Mouse (Mus musculus) midbrain, embryonic 16.5 days (tissue): ENCODE results near the gene Ascc2. TPM values are rescaled to one million over a fixed set of nuclear protein-coding genes. Genes with fewer than 3 reads are reported as not detected.
"Not testable (repeated sequence)": the region's sequence is repeated elsewhere in the genome, so short reads cannot be mapped to it uniquely, and the experiment has no call there.

Experiments
- ATAC-seq: fragments of 200-750 bp; cut with Nextera tagmentation; 2 replicates; pipeline ENCODE4 v1.8.0; 2017; ENCODE audit warnings: moderate TSS enrichment
- H3K27ac ChIP-seq: fragments of 300-500 bp; sonication (generic); 2 replicates; pipeline ENCODE4 v1.5.1; 2014; ENCODE audit warnings: mild to moderate bottlenecking, low read length, mixed read lengths
- H3K27me3 ChIP-seq: fragments of 300-500 bp; sonication (generic); 2 replicates; pipeline ENCODE4 v1.6.1; 2014; ENCODE audit warnings: low read depth, low read length, mixed read lengths; ENCODE audit not compliant: control insufficient read depth, insufficient read depth
- H3K36me3 ChIP-seq: fragments of 300-500 bp; sonication (generic); 2 replicates; pipeline ENCODE4 v1.6.1; 2014; ENCODE audit warnings: mild to moderate bottlenecking, low read length, moderate library complexity, mixed read lengths; ENCODE audit not compliant: control insufficient read depth, insufficient read depth
- H3K4me1 ChIP-seq: fragments of 300-500 bp; sonication (generic); 2 replicates; pipeline ENCODE4 v1.6.1; 2014; ENCODE audit warnings: mild to moderate bottlenecking, low read length, mixed read lengths; ENCODE audit not compliant: control insufficient read depth, insufficient read depth
- H3K4me2 ChIP-seq: fragments of 300-500 bp; sonication (generic); 2 replicates; pipeline ENCODE4 v1.6.1; 2014; ENCODE audit warnings: mild to moderate bottlenecking, low read length, mixed read lengths
- H3K4me3 ChIP-seq: fragments of 300-500 bp; sonication (generic); 2 replicates; pipeline ENCODE4 v1.5.1; 2014; ENCODE audit warnings: low read depth, mild to moderate bottlenecking, low read length, moderate library complexity, mixed read lengths
- H3K9ac ChIP-seq: fragments of 300-500 bp; sonication (generic); 2 replicates; pipeline ENCODE4 v1.6.1; 2014; ENCODE audit warnings: low read depth, low read length, mixed read lengths
- H3K9me3 ChIP-seq: fragments of 300-500 bp; sonication (generic); replicated peaks from 2 replicates; pipeline ENCODE4 v1.6.1; 2014; ENCODE audit warnings: mild to moderate bottlenecking, low read length, mixed read lengths; ENCODE audit not compliant: control insufficient read depth, poor library complexity, severe bottlenecking
- WGBS: fragments of 180-500 bp; shearing (Covaris S2); extraction: QIAGEN DNeasy Blood & Tissue Kit; methylation state at CpG from one replicate; pipeline ENCODE4 v1.1.7; 2014; 5-methylcytosine and 5-hydroxymethylcytosine counted together
- polyA plus RNA-seq: library from polyadenylated mRNA; unstranded; fragments of >200 nt; fragmentation: Nextera tagmentation; extraction: Ambion mirVana; gene quantifications from 2 replicates; pipeline ENCODE4 v1.2.1, GENCODE M21; 2015

Ascc2 gene
- polyA plus RNA-seq, 1 experiment from 2014 or later = 20.5 TPM

GRCm38 (mm10) chr11:4643722-4644121 is 6.2 kb downstream of the Ascc2 start:
- 52% methylated on average over 5 of the region's 5 CpGs for WGBS
- Histone ChIP-seq H3K4me1 (peaks cover 3% of the 10 kb centered on the region), H3K4me2 (no peak overlapping the region), H3K9me3 (no peaks in the 10 kb centered on the region), H3K27me3 (no peaks in the 10 kb centered on the region), H3K27ac (no peak overlapping the region), H3K36me3 (peaks cover 13% of the 10 kb centered on the region), H3K4me3 (no peak overlapping the region), H3K9ac (no peak overlapping the region)
- ATAC-seq = no peak

GRCm38 (mm10) chr11:4645180-4645579 is 7.6 kb downstream of the Ascc2 start:
- H3K9ac ChIP-seq, H3K4me3 ChIP-seq, ATAC-seq, H3K4me2 ChIP-seq, H3K4me1 ChIP-seq, H3K27me3 ChIP-seq, H3K9me3 ChIP-seq, H3K27ac ChIP-seq: not testable (repeated sequence)
- 90% methylated on average over 4 of the region's 6 CpGs for WGBS
- H3K36me3 ChIP-seq = peaks cover 13% of the 10 kb centered on the region

GRCm38 (mm10) chr11:4646409-4646808 is 8.9 kb downstream of the Ascc2 start:
- Histone ChIP-seq H3K36me3 (peaks cover 13% of the 10 kb centered on the region), H3K4me1 (no peaks in the 10 kb centered on the region), H3K4me3 (no peak overlapping the region), H3K27me3 (no peaks in the 10 kb centered on the region), H3K4me2 (no peak overlapping the region), H3K9me3 (no peaks in the 10 kb centered on the region), H3K9ac (no peak overlapping the region), H3K27ac (no peak overlapping the region)
- ATAC-seq = no peak
- 95% methylated on average over 9 of the region's 9 CpGs for WGBS

- 95% methylated on average over 1 of the region's 1 CpGs for WGBS
- Histone ChIP-seq H3K27ac (no peak overlapping the region), H3K4me1 (no peaks in the 10 kb centered on the region), H3K27me3 (no peaks in the 10 kb centered on the region), H3K4me2 (no peak overlapping the region), H3K9ac (no peak overlapping the region), H3K36me3 (peaks cover 24% of the 10 kb centered on the region), H3K4me3 (no peak overlapping the region), H3K9me3 (no peaks in the 10 kb centered on the region)
- no peak for ATAC-seq
Observed at GRCm38 (mm10) chr11:4659818-4660217, 22.3 kb downstream of the Ascc2 start.

- ATAC-seq = no peak
- Histone ChIP-seq H3K27ac (no peak overlapping the region), H3K9ac (no peak overlapping the region), H3K36me3 (peaks cover 24% of the 10 kb centered on the region), H3K27me3 (no peaks in the 10 kb centered on the region), H3K4me2 (no peak overlapping the region), H3K4me3 (no peak overlapping the region), H3K9me3 (no peaks in the 10 kb centered on the region), H3K4me1 (no peaks in the 10 kb centered on the region)
- WGBS = 80% methylated on average over 7 of the region's 7 CpGs
Observed at GRCm38 (mm10) chr11:4660309-4661025, 22.9 kb downstream of the Ascc2 start.

GRCm38 (mm10) chr11:4661324-4661723 is 23.8 kb downstream of the Ascc2 start:
- Histone ChIP-seq H3K9ac (no peak overlapping the region), H3K4me3 (no peak overlapping the region), H3K4me2 (no peak overlapping the region), H3K36me3 (peaks cover 24% of the 10 kb centered on the region), H3K27ac (no peak overlapping the region), H3K9me3 (no peaks in the 10 kb centered on the region), H3K27me3 (no peaks in the 10 kb centered on the region), H3K4me1 (no peaks in the 10 kb centered on the region)
- ATAC-seq = no peak
- 85% methylated on average over 4 of the region's 4 CpGs for WGBS

- no peak overlapping the region for H3K27ac ChIP-seq
- H3K27me3 ChIP-seq = no peaks in the 10 kb centered on the region
- H3K36me3 ChIP-seq = peaks cover 24% of the 10 kb centered on the region
Observed at GRCm38 (mm10) chr11:4661871-4662495, 24.4 kb downstream of the Ascc2 start.

GRCm38 (mm10) chr11:4662496-4662878 is 24.9 kb downstream of the Ascc2 start:
- no peak for ATAC-seq
- 87% methylated on average over 11 of the region's 11 CpGs for WGBS

More at GRCm38 (mm10) chr11:4661871-4662495, 24.4 kb downstream of the Ascc2 start:
- H3K9ac ChIP-seq = no peak overlapping the region
- no peak overlapping the region for H3K4me3 ChIP-seq
- H3K9me3 ChIP-seq = no peaks in the 10 kb centered on the region
- WGBS = 78% methylated on average over 10 of the region's 10 CpGs
- no peaks in the 10 kb centered on the region for H3K4me1 ChIP-seq
- ATAC-seq = no peak
- H3K4me2 ChIP-seq = no peak overlapping the region

GRCm38 (mm10) chr11:4671736-4672135 is 34.2 kb downstream of the Ascc2 start:
- no peaks in the 10 kb centered on the region for H3K9me3 ChIP-seq
- WGBS = 90% methylated on average over 4 of the region's 4 CpGs
- peaks cover 26% of the 10 kb centered on the region for H3K36me3 ChIP-seq
- H3K27ac ChIP-seq = no peak overlapping the region
- H3K4me1 ChIP-seq = no peaks in the 10 kb centered on the region
- H3K9ac ChIP-seq = no peak overlapping the region
- ATAC-seq = no peak
- H3K27me3 ChIP-seq = no peaks in the 10 kb centered on the region
- H3K4me3 ChIP-seq = no peak overlapping the region
- no peak overlapping the region for H3K4me2 ChIP-seq

More at GRCm38 (mm10) chr11:4662496-4662878, 24.9 kb downstream of the Ascc2 start:
- no peak overlapping the region for H3K4me3 ChIP-seq
- H3K27ac ChIP-seq = no peak overlapping the region
- no peaks in the 10 kb centered on the region for H3K27me3 ChIP-seq
- no peaks in the 10 kb centered on the region for H3K9me3 ChIP-seq
- H3K4me1 ChIP-seq = no peaks in the 10 kb centered on the region
- no peak overlapping the region for H3K4me2 ChIP-seq
- no peak overlapping the region for H3K9ac ChIP-seq
- peaks cover 24% of the 10 kb centered on the region for H3K36me3 ChIP-seq
